Comparison of ENCODE assay signal across 8 mouse cellular contexts in the genomic region with DNA sequence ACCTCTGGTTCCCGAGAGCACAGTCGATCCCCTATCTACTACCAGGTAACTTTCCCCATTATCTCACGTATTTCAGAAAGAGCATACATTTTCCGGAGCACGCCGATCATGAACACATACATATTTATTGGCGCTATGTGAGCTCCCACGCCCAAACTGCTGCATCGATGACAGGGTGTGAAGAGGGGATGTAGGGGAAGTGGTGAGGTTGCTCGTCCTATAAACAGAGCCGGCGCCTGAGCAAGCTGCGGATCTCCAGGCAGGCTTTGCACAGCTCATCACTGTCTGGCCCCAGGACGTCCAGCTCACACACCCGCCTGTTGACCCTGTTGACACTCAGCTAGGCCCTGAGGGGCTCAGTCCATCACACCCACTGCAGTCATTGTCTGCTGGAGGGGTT. TPM values are rescaled to one million over a fixed set of nuclear protein-coding genes. Genes with fewer than 3 reads are reported as not detected.
A peak's percentile ranks its signal among the peaks of the same experiment; 100 is the strongest.
DNase-seq lines count a peak whose midpoint lies in the region; ATAC-seq and TF ChIP-seq lines count a peak whose summit lies in the region.

No protein-coding gene starts in this region.

- no peaks in the 10 kb centered on the region for H3K36me3 ChIP-seq in testis, adult 2 months (ENCODE audit: control insufficient read depth, insufficient read depth, low read length)
- no peaks in the 10 kb centered on the region; the same call in none of the 2 replicates for H3K36me3 ChIP-seq in forebrain, embryonic 16.5 days (ENCODE audit: control insufficient read depth, insufficient read depth)
- H3K36me3 ChIP-seq in liver, embryonic 14.5 days (replicated peaks; ENCODE audit: control insufficient read depth, insufficient read depth, low read depth), result no peaks in the 10 kb centered on the region
- H3K36me3 ChIP-seq in stomach, embryonic 16.5 days (ENCODE audit: control insufficient read depth, insufficient read depth, low read length), result no peaks in the 10 kb centered on the region

- H3K4me2 ChIP-seq in forebrain, embryonic 16.5 days (ENCODE audit: low read length), result peak overlapping the region; percentile 71
- H3K4me2 ChIP-seq in liver, embryonic 14.5 days (ENCODE audit: low read depth), result peak overlapping the region; percentile 98
- peak overlapping the region; percentile 66 for H3K4me2 ChIP-seq in stomach, embryonic 16.5 days (ENCODE audit: low read depth, low read length)

- TF ChIP-seq CTCF in testis, adult 2 months (IDR thresholded peaks at IDR 0.05; ENCODE audit: control insufficient read depth, insufficient read depth, insufficient replicate concordance, low read depth, low read length), result no peak
- no peak for TF ChIP-seq CTCF in liver, embryonic 14.5 days (IDR thresholded peaks at IDR 0.05; ENCODE audit: low read depth)

- H3K9ac ChIP-seq in forebrain, embryonic 16.5 days (replicated peaks; ENCODE audit: low read depth, low read length), result peak overlapping the region; percentile 65
- H3K9ac ChIP-seq in liver, embryonic 14.5 days (replicated peaks), result peak overlapping the region; percentile 71
- H3K9ac ChIP-seq in stomach, embryonic 16.5 days (ENCODE audit: low read length), result peak overlapping the region; percentile 77

- no peak for TF ChIP-seq EP300 in liver, embryonic 14.5 days (IDR thresholded peaks at IDR 0.05; ENCODE audit: low read depth)

- peak overlapping the region; percentile 10 for H3K27ac ChIP-seq in testis, adult 2 months (ENCODE audit: control insufficient read depth, insufficient read depth, low read depth, low read length)
- H3K27ac ChIP-seq in forebrain, embryonic 16.5 days (ENCODE audit: low read length), result peak overlapping the region; percentile 72
- H3K27ac ChIP-seq in liver, embryonic 14.5 days, result peak overlapping the region; percentile 67
- peak overlapping the region; percentile 93 for H3K27ac ChIP-seq in stomach, embryonic 16.5 days (ENCODE audit: low read length)

- no peaks in the 10 kb centered on the region for H3K9me3 ChIP-seq in forebrain, embryonic 16.5 days (ENCODE audit: control insufficient read depth, low read length)
- no peaks in the 10 kb centered on the region for H3K9me3 ChIP-seq in liver, embryonic 14.5 days (ENCODE audit: control insufficient read depth, low read length)
- no peaks in the 10 kb centered on the region for H3K9me3 ChIP-seq in stomach, embryonic 16.5 days (replicated peaks; ENCODE audit: control insufficient read depth, low read length)

- 2% methylated on average over 15 of the region's 15 CpGs for WGBS in forebrain, embryonic 16.5 days
- 0% methylated on average over 15 of the region's 15 CpGs for WGBS in liver, embryonic 14.5 days (ENCODE audit: insufficient replicate concordance)
- 1% methylated on average over 15 of the region's 15 CpGs for WGBS in stomach, embryonic 16.5 days

- peaks cover 6% of the 10 kb centered on the region; the same call in 1 of the 2 replicates for H3K27me3 ChIP-seq in testis, adult 2 months (ENCODE audit: control insufficient read depth, insufficient read depth, low read length)
- H3K27me3 ChIP-seq in forebrain, embryonic 16.5 days (replicated peaks; ENCODE audit: control insufficient read depth, insufficient read depth, low read length), result no peaks in the 10 kb centered on the region
- H3K27me3 ChIP-seq in liver, embryonic 14.5 days (ENCODE audit: control insufficient read depth, insufficient read depth, low read length), result no peaks in the 10 kb centered on the region
- no peaks in the 10 kb centered on the region for H3K27me3 ChIP-seq in stomach, embryonic 16.5 days (ENCODE audit: control insufficient read depth, insufficient read depth, low read length)

- DNase-seq in cerebellum, adult 9-11 months, result peak; percentile 67
- DNase-seq in cerebellum, adult 9-10 months, result no peak
- no peak for DNase-seq in testis, postnatal 14 days (ENCODE audit: low spot score)
- no peak for DNase-seq in liver, embryonic 14.5 days (ENCODE audit: low read depth in 3 of 3, low spot score in 3 of 3)
- DNase-seq in urinary bladder, postnatal 25 days (ENCODE audit: low spot score), result no peak

- peak; percentile 13 for ATAC-seq in forebrain, embryonic 16.5 days
- no peak for ATAC-seq in liver, embryonic 14.5 days (ENCODE audit: insufficient read depth)
- no peak for ATAC-seq in stomach, embryonic 16.5 days (ENCODE audit: insufficient read depth, low FRiP score)

- peak overlapping the region; percentile 57 for H3K4me3 ChIP-seq in testis, adult 2 months (ENCODE audit: control insufficient read depth, low read depth, low read length)
- peak overlapping the region; percentile 74 for H3K4me3 ChIP-seq in forebrain, embryonic 16.5 days (replicated peaks; ENCODE audit: low read length)
- peak overlapping the region; percentile 80 to 94 for H3K4me3 ChIP-seq in liver, embryonic 14.5 days (ENCODE audit: insufficient read depth in 1 of 2, low read depth in 2 of 2, low read length in 2 of 2)
- peak overlapping the region; percentile 59 for H3K4me3 ChIP-seq in stomach, embryonic 16.5 days (replicated peaks; ENCODE audit: low read length)

- no peak for TF ChIP-seq POLR2A in testis, adult 2 months (IDR thresholded peaks at IDR 0.05; ENCODE audit: control insufficient read depth, low read depth, low read length)

- peaks cover 18% of the 10 kb centered on the region for H3K4me1 ChIP-seq in testis, adult 2 months (ENCODE audit: control insufficient read depth, insufficient read depth, low read length)
- H3K4me1 ChIP-seq in forebrain, embryonic 16.5 days (replicated peaks; ENCODE audit: control insufficient read depth, insufficient read depth, low read length), result peaks cover 17% of the 10 kb centered on the region
- peaks cover 4 to 17% of the 10 kb centered on the region in 2 experiments; a peak in 3 of 4 replicates for H3K4me1 ChIP-seq in liver, embryonic 14.5 days (replicated peaks; ENCODE audit: control insufficient read depth in 2 of 2, insufficient read depth in 2 of 2, low read length in 1 of 2)
- peaks cover 9% of the 10 kb centered on the region for H3K4me1 ChIP-seq in stomach, embryonic 16.5 days (ENCODE audit: control insufficient read depth, insufficient read depth, low read length)

RNA-seq across cellular contexts. Expression of a gene that starts 13.2 kb away (rescaled TPM):
- polyA plus RNA-seq in testis, adult 2 months (2012; rRNA removed), result 3.5 and 3.7 TPM in 2 replicates
- 19.0 and 19.1 TPM in 2 replicates for polyA plus RNA-seq in forebrain, embryonic 16.5 days (2015; fragmentation: Nextera tagmentation; extraction: Ambion mirVana)
- 3.7 and 4.1 TPM in 2 replicates for polyA plus RNA-seq in liver, embryonic 14.5 days (2012; rRNA removed)
- polyA plus RNA-seq in liver, embryonic 14.5 days (2014; fragmentation: Nextera tagmentation; extraction: Ambion mirVana), result 4.1 and 4.8 TPM in 2 replicates
- polyA plus RNA-seq in stomach, embryonic 16.5 days (2015; fragmentation: Nextera tagmentation; extraction: Ambion mirVana), result 15.1 and 17.2 TPM in 2 replicates

RNA-seq across cellular contexts. Expression of a gene that starts 48.4 kb away (rescaled TPM):
- polyA plus RNA-seq in testis, adult 2 months (2012; rRNA removed), result 45.3 and 57.6 TPM in 2 replicates
- polyA plus RNA-seq in forebrain, embryonic 16.5 days (2015; fragmentation: Nextera tagmentation; extraction: Ambion mirVana), result 26.2 and 28.5 TPM in 2 replicates
- 1.9 and 2.0 TPM in 2 replicates for polyA plus RNA-seq in liver, embryonic 14.5 days (2012; rRNA removed)
- polyA plus RNA-seq in liver, embryonic 14.5 days (2014; fragmentation: Nextera tagmentation; extraction: Ambion mirVana), result 1.3 TPM in 2 replicates
- 11.5 and 11.8 TPM in 2 replicates for polyA plus RNA-seq in stomach, embryonic 16.5 days (2015; fragmentation: Nextera tagmentation; extraction: Ambion mirVana)

RNA-seq across cellular contexts. Expression of a gene that starts 49.8 kb away (rescaled TPM):
- 4.5 and 4.9 TPM in 2 replicates for polyA plus RNA-seq in testis, adult 2 months (2012; rRNA removed)
- polyA plus RNA-seq in forebrain, embryonic 16.5 days (2015; fragmentation: Nextera tagmentation; extraction: Ambion mirVana), result not detected in 2 replicates
- not detected in 2 replicates for polyA plus RNA-seq in liver, embryonic 14.5 days (2012; rRNA removed)
- not detected in 2 replicates for polyA plus RNA-seq in liver, embryonic 14.5 days (2014; fragmentation: Nextera tagmentation; extraction: Ambion mirVana)
- polyA plus RNA-seq in stomach, embryonic 16.5 days (2015; fragmentation: Nextera tagmentation; extraction: Ambion mirVana), result 0.15 TPM in 1 of 2 replicates, not detected in the other

Comparison
In these comparisons a context has a peak if more than half of its experiments do, and no peak if none do; other contexts are left out.
1. H3K27ac ChIP-seq: peak in every context shown above with its lines; median percentile 93 in stomach, embryonic 16.5 days; 72 in forebrain, embryonic 16.5 days; 67 in liver, embryonic 14.5 days; 10 in testis, adult 2 months.